Mouse (Mus musculus) testis, adult 2 months (tissue): ENCODE measurements at regions not wholly inside any gene's neighbourhood (a gene's known extent, or its start where the extent isn't known, plus 50 kb on each side); places are given as distances from the start of the nearest gene placed in this dataset.

Source experiments
- H3K27ac ChIP-seq: fragments of 200-500 bp; 2 replicates; pipeline ENCODE4 v1.5.1; 2012; ENCODE audit warnings: low read depth, low read length; ENCODE audit not compliant: control insufficient read depth, insufficient read depth
- H3K27me3 ChIP-seq: fragments of 200-500 bp; 2 replicates; pipeline ENCODE4 v1.6.1; 2012; ENCODE audit warnings: mild to moderate bottlenecking, low read length, moderate library complexity; ENCODE audit not compliant: control insufficient read depth, insufficient read depth
- H3K36me3 ChIP-seq: fragments of 200-500 bp; 2 replicates; pipeline ENCODE4 v1.6.1; 2012; ENCODE audit warnings: mild to moderate bottlenecking, low read length; ENCODE audit not compliant: control insufficient read depth, insufficient read depth
- H3K4me1 ChIP-seq: fragments of 200-500 bp; 2 replicates; pipeline ENCODE4 v1.6.1; 2012; ENCODE audit warnings: low read length; ENCODE audit not compliant: control insufficient read depth, insufficient read depth
- H3K4me3 ChIP-seq: fragments of 200-500 bp; 2 replicates; pipeline ENCODE4 v1.5.1; 2012; ENCODE audit warnings: low read depth, mild to moderate bottlenecking, low read length, moderate library complexity, mixed read lengths; ENCODE audit not compliant: control insufficient read depth
- CTCF ChIP-seq: fragments of 200-500 bp; IDR thresholded peaks from 2 replicates; pipeline ENCODE4 v1.5.1; 2012; ENCODE audit warnings: low read depth, mild to moderate bottlenecking, inconsistent platforms, low read length, moderate library complexity; ENCODE audit not compliant: control insufficient read depth, insufficient read depth, insufficient replicate concordance
- POLR2A ChIP-seq: fragments of 200-500 bp; IDR thresholded peaks from 2 replicates; pipeline ENCODE4 v1.6.1; 2012; ENCODE audit warnings: low read depth, mild to moderate bottlenecking, inconsistent platforms, low read length, moderate library complexity; ENCODE audit not compliant: control insufficient read depth

DNA sequence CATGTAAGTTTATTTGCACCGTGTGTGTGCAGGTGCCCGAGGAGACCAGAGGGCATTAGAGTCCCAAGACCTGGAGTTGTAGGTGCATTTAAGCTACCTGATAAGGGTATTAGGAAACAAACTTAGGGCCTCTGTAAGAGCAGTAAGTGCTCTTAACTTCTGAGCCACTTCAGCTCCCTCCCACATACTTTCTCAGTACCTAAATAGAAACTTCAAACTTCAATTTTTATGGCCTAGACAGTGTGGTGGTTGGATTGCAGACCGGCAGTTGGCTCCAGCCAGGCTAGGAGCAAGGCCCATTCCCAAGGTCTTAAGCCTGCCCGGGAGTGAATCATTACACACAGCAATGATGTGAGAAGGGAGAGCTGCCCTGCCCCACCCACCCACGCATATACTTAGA is 208.8 kb upstream of the Plpp4 start:
- H3K27ac ChIP-seq = no peak overlapping the region
- H3K27me3 ChIP-seq = no peaks in the 10 kb centered on the region
- H3K4me3 ChIP-seq = no peak overlapping the region
- no peak for TF ChIP-seq CTCF
- no peaks in the 10 kb centered on the region for H3K36me3 ChIP-seq
- no peaks in the 10 kb centered on the region for H3K4me1 ChIP-seq

DNA sequence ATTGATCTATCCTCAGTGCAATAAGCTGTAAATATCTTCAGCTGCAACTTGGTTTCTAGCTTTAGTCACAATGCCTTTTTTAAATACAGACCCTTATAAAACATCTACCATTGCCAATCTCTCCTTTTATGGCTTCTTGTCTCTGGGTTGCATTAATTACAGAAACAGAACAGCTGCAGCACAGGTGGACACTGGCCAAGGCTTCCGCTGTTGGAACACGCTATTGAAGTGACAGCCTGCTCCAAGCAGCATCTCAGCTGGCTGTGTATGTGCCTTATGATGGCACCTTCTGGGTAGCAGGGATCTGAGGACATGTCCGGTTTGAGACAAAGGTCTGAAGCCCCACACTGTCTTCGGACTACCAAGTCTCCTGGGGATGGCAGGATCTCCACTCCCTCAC is 207.1 kb upstream of the Plpp4 start:
- H3K4me1 ChIP-seq = no peaks in the 10 kb centered on the region
- no peak for TF ChIP-seq CTCF
- TF ChIP-seq POLR2A = no peak
- H3K27ac ChIP-seq = no peak overlapping the region
- no peaks in the 10 kb centered on the region for H3K27me3 ChIP-seq
- no peak overlapping the region for H3K4me3 ChIP-seq
- H3K36me3 ChIP-seq = no peaks in the 10 kb centered on the region

DNA sequence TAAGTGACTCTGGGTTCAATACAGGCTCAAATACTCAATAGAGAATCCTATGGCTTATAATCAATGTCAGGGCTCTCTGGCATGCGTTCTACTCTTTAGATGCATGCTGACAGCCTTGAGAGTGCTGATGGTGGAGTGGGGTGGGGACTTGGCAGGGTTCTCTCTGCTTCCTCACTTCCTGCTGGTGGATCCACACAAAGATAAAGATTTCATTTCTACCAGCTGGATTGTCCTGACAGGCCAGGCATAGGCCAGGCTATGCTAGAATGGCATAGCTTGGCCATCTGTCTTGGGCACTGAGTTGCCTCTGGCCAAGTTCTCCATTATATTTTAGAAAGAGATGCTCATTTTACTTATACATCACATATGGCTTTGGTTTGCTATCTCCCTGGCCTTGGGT is 206.2 kb upstream of the Plpp4 start:
- H3K36me3 ChIP-seq = no peaks in the 10 kb centered on the region
- H3K27ac ChIP-seq = no peak overlapping the region
- no peak overlapping the region for H3K4me3 ChIP-seq
- TF ChIP-seq CTCF (no peak), POLR2A (no peak)
- H3K27me3 ChIP-seq = no peaks in the 10 kb centered on the region
- no peaks in the 10 kb centered on the region for H3K4me1 ChIP-seq

DNA sequence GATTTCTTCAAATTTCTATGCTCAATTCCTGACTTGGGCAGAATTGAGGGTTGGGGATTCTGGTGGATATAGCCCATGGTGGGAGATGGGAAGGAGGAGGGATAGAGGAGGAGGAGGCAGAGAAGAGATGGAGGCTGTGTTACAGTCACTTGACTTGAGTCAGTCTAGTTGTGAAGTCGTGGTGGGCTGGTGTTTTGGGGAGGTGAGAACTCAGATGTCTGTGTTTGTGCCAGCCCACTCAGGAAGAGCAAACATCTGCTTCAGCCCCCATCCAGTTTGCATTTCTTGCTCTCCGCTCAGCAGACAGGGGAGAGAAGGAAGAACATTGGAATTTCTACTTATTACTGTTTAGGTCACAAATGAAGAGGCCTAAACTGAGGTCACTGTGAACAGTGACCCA is 189.9 kb upstream of the Plpp4 start:
- Histone ChIP-seq H3K4me1 (no peaks in the 10 kb centered on the region), H3K27ac (no peak overlapping the region), H3K4me3 (no peak overlapping the region), H3K27me3 (no peaks in the 10 kb centered on the region), H3K36me3 (no peaks in the 10 kb centered on the region)
- TF ChIP-seq POLR2A (no peak), CTCF (no peak)

DNA sequence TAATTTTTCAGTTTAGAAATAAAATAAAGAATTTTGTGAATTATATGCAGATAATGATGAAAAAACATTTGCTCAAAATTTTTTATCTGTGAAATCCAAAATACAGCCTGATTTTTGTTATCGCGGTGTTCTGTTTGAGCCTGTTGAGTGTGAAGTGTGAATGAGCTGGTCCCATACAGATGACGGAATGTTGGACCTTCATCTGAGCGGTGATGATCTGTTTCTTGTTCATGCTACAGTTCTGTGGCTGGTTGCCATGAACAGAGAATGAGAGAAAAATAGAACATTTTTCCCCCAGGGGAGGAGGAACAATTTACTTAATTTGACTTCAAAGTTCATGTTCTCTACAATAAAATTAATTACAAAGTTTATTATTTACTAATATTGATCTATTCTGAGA is 188.7 kb upstream of the Plpp4 start:
- no peak overlapping the region for H3K4me3 ChIP-seq
- H3K4me1 ChIP-seq = no peaks in the 10 kb centered on the region
- TF ChIP-seq CTCF (no peak), POLR2A (no peak)
- no peaks in the 10 kb centered on the region for H3K36me3 ChIP-seq
- no peaks in the 10 kb centered on the region for H3K27me3 ChIP-seq
- no peak overlapping the region for H3K27ac ChIP-seq

DNA sequence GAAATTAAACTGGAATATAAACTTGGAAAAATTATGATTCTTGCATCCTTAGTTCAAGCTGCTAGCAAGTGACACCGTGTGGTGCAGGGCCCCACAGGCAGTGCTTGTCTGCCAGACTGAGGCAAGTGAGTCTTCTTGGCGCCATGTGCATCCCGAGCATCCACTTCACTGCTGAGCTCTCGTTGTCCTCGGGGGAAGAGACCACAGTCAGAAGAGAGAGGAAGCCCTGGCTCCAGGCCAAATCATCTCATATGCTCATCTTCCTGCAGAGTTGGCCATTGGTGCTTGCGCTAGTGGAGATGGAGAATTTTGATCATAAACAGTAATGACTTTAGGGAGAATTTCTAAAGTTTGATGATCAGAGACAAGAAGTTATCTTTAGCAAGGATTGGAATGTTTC is 177.0 kb upstream of the Plpp4 start:
- Histone ChIP-seq H3K4me1 (no peaks in the 10 kb centered on the region), H3K4me3 (no peak overlapping the region), H3K27ac (no peak overlapping the region), H3K36me3 (no peaks in the 10 kb centered on the region), H3K27me3 (no peaks in the 10 kb centered on the region)
- TF ChIP-seq POLR2A (no peak), CTCF (no peak)

DNA sequence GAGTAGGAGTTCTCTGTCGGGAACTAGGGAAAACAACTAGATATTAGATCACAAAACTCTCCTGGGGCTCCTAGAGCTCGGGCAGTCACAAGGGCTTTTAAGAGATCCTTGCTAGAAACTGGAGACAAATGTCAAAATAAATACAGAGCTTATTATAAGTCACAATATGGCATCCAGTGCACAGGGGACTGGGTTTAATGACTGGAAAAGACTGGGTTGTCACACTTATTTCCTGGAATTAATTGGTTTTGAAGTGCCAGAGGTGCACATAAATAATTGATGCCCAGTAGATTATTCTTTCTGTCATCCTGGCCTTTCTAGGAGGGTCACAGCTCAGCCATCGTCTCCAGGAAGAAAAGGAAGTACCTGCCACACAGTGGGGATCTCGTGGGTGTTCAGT is 165.4 kb upstream of the Plpp4 start:
- Histone ChIP-seq H3K4me1 (no peaks in the 10 kb centered on the region), H3K36me3 (no peaks in the 10 kb centered on the region), H3K4me3 (no peak overlapping the region), H3K27ac (no peak overlapping the region), H3K27me3 (no peaks in the 10 kb centered on the region)
- TF ChIP-seq POLR2A = no peak
- no peak for TF ChIP-seq CTCF

DNA sequence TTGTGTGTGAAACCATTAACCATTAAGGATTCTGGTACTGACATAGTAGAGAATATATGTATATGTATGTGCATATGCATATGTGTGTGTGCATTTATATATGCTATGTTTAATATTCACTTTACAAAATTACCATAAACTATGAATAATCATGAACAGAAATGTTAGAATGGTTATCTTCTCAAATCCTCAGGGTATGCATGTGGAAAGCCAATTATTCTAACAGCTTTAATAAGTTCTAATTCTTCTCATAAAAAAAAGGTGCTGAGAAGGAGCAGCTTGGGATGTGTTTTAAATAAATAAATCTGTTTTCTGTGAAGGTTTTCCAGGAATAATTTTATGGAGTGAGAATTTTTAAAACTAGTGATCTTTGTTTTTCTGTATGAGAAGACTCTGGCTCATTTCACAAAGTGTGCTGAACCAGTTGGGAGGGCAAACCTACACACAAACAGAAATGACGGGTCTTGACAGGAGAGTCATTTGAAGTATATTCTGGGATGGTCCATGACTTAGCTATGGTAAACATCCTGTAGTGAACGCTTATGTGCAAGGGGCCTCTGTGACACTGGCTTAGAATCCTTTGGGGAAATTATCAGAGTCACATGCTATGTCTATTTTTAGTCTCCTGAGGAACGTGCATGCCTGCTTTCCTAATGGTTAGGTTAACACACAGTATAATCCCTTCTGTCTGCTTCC is 160.3 kb upstream of the Plpp4 start:
- H3K27ac ChIP-seq = no peak overlapping the region
- TF ChIP-seq POLR2A = no peak
- TF ChIP-seq CTCF = no peak
- H3K27me3 ChIP-seq = no peaks in the 10 kb centered on the region
- H3K4me3 ChIP-seq = no peak overlapping the region
- no peaks in the 10 kb centered on the region for H3K4me1 ChIP-seq
- H3K36me3 ChIP-seq = no peaks in the 10 kb centered on the region
